Mouse (Mus musculus) megakaryocyte progenitor cell, adult 5-6 weeks (primary cell): ENCODE data around the gene Epb41l5. TPM values are rescaled to one million over a fixed set of nuclear protein-coding genes. Genes with fewer than 3 reads are reported as not detected.

Source experiments
- ATAC-seq: replicated peaks from 2 replicates; pipeline ENCODE4 v1.8.0; 2016; ENCODE audit warnings: mild to moderate bottlenecking, moderate TSS enrichment, inconsistent platforms; ENCODE audit not compliant: poor library complexity
- total RNA-seq, 2 experiments: library from RNA; stranded (forward) in 1 of 2; stranded (reverse) in 1 of 2; fragments of 157-497, 149-512 nt in 1 of 2; fragments of 200-1000 nt in 1 of 2; gene quantifications; 2 replicates each; pipeline versions ENCODE4 v1.2.3 to v1.2.4; 2015 to 2017

Gene Epb41l5
- total RNA-seq, 2 experiments from 2014 or later: 0.75 to 1.7 TPM

- ATAC-seq: no peak
Measured at GRCm38 (mm10) chr1:119503181-119503580, 145.6 kb downstream of the Epb41l5 start.

GRCm38 (mm10) chr1:119502729-119503128, 146.1 kb downstream of the Epb41l5 start:
- no peak for ATAC-seq

GRCm38 (mm10) chr1:119501881-119502280, 146.9 kb downstream of the Epb41l5 start:
- no peak for ATAC-seq

GRCm38 (mm10) chr1:119499456-119499855, 149.3 kb downstream of the Epb41l5 start:
- ATAC-seq: no peak

- 0 out of 2 replicates have a peak, but pooled peaks have one; percentile 23 for ATAC-seq
Measured at GRCm38 (mm10) chr1:119498536-119499231, 150.1 kb downstream of the Epb41l5 start.

GRCm38 (mm10) chr1:119497346-119498004, 151.3 kb downstream of the Epb41l5 start:
- no peak for ATAC-seq

GRCm38 (mm10) chr1:119495396-119495775, 153.4 kb downstream of the Epb41l5 start:
- no peak for ATAC-seq

Other genes starting within 250 kb of the Epb41l5 start
- not detected in 2 replicates for gene Inhbb, start 226.8 kb downstream of the Epb41l5 start, total RNA-seq (2015)
- gene Inhbb, start 226.8 kb downstream of the Epb41l5 start, total RNA-seq (2017): not detected in 2 replicates
- 10.4 and 12.1 TPM in 2 replicates for gene Ralb, start 144.2 kb downstream of the Epb41l5 start, total RNA-seq (2015)
- 23.6 and 24.3 TPM in 2 replicates for gene Ralb, start 144.2 kb downstream of the Epb41l5 start, total RNA-seq (2017)
- 16.6 and 19.5 TPM in 2 replicates for gene Tmem185b, start 122.8 kb downstream of the Epb41l5 start, total RNA-seq (2015)
- gene Tmem185b, start 122.8 kb downstream of the Epb41l5 start, total RNA-seq (2017): 10.2 and 11.2 TPM in 2 replicates
- gene Ptpn4, start 188.6 kb upstream of the Epb41l5 start, total RNA-seq (2015): 18.8 and 21.3 TPM in 2 replicates
- 8.1 and 9.5 TPM in 2 replicates for gene Ptpn4, start 188.6 kb upstream of the Epb41l5 start, total RNA-seq (2017)